Mouse (Mus musculus): Measurements from ENCODE around the gene S100a2.

The S100a2 gene

GRCm38 (mm10) chr3:90595556-90595955 is 5.5 kb downstream of the S100a2 start:
- CTCF ChIA-PET: no interaction called here

- CTCF ChIA-PET: no interaction called here
These were observed 6.8 kb downstream of the S100a2 start for GRCm38 (mm10) chr3:90596810-90597209.

- CTCF ChIA-PET: no interaction called here
These were observed 7.7 kb downstream of the S100a2 start for GRCm38 (mm10) chr3:90597736-90598135.

GRCm38 (mm10) chr3:90598212-90598611 is 8.2 kb downstream of the S100a2 start:
- CTCF ChIA-PET: no interaction called here

- CTCF ChIA-PET: no interaction called here
These were observed 9.4 kb downstream of the S100a2 start for GRCm38 (mm10) chr3:90599401-90599800.

- CTCF ChIA-PET: interaction anchor here (0.7 kb wide), 1 partner anchor 12 kb away, joined by 4 read pairs; no protein-coding TSS in a partner anchor
These were observed 10.0 kb downstream of the S100a2 start for GRCm38 (mm10) chr3:90600036-90600435.

GRCm38 (mm10) chr3:90600458-90601195 is 10.6 kb downstream of the S100a2 start:
- CTCF ChIA-PET: interaction anchor here (0.7 kb wide), 1 partner anchor 11 kb away, joined by 4 read pairs; no protein-coding TSS in a partner anchor

GRCm38 (mm10) chr3:90601486-90602110 is 11.6 kb downstream of the S100a2 start, which contains the start of gene Gm42674:
Gene Gm42674 (plus strand): TSS chr3:90601904.
- CTCF ChIA-PET: interaction anchor here (0.6 kb wide), 1 partner anchor 51 kb away, joined by 4 read pairs; no protein-coding TSS in a partner anchor

- CTCF ChIA-PET: interaction anchor here (0.6 kb wide), 2 partner anchors 13 to 22 kb away, joined by 3 to 5 read pairs; no protein-coding TSS in a partner anchor
These were observed 13.6 kb downstream of the S100a2 start, which contains the start of gene S100a4 for GRCm38 (mm10) chr3:90603623-90604022. Gene S100a4 (plus strand): TSS chr3:90603771.

GRCm38 (mm10) chr3:90604416-90604815 is 14.4 kb downstream of the S100a2 start:
- CTCF ChIA-PET: interaction anchor here (0.6 kb wide), 2 partner anchors 12 to 23 kb away, joined by 3 to 5 read pairs; no protein-coding TSS in a partner anchor

- CTCF ChIA-PET: no interaction called here
These were observed 15.0 kb downstream of the S100a2 start for GRCm38 (mm10) chr3:90605049-90605448.

- CTCF ChIA-PET: interaction anchor here (0.6 kb wide), 1 partner anchor 15 kb away, joined by 26 read pairs; no protein-coding TSS in a partner anchor
These were observed 15.7 kb downstream of the S100a2 start for GRCm38 (mm10) chr3:90605736-90606135.

- CTCF ChIA-PET: interaction anchor here (0.6 kb wide), 1 partner anchor 15 kb away, joined by 26 read pairs; no protein-coding TSS in a partner anchor
These were observed 16.1 kb downstream of the S100a2 start for GRCm38 (mm10) chr3:90606185-90606584.

GRCm38 (mm10) chr3:90607361-90607760 is 17.3 kb downstream of the S100a2 start:
- CTCF ChIA-PET: interaction anchor here (0.6 kb wide), 1 partner anchor 19 kb away, joined by 3 read pairs; no protein-coding TSS in a partner anchor

GRCm38 (mm10) chr3:90608223-90608622 is 18.2 kb downstream of the S100a2 start, which contains the start of gene S100a5:
Gene S100a5 (plus strand): TSS chr3:90608523.
- CTCF ChIA-PET: interaction anchor here (0.6 kb wide), 1 partner anchor 10 kb away, joined by 3 read pairs; no protein-coding TSS in a partner anchor

- CTCF ChIA-PET: interaction anchor here (0.6 to 1.1 kb wide), 3 partner anchors 10 to 202 kb away, joined by 3 to 5 read pairs (median 3); no protein-coding TSS in a partner anchor
These were observed 19.1 kb downstream of the S100a2 start for GRCm38 (mm10) chr3:90609102-90609501.

GRCm38 (mm10) chr3:90611494-90611893 is 21.4 kb downstream of the S100a2 start:
- CTCF ChIA-PET: interaction anchor here (0.9 to 1.4 kb wide), 2 partner anchors 11 to 25 kb away, joined by 4 to 8 read pairs; no protein-coding TSS in a partner anchor

- CTCF ChIA-PET: interaction anchor here (0.6 to 1.4 kb wide), 4 partner anchors 12 to 217 kb away, joined by 3 to 18 read pairs (median 6); no protein-coding TSS in a partner anchor
These were observed 22.0 kb downstream of the S100a2 start for GRCm38 (mm10) chr3:90612061-90612460.

GRCm38 (mm10) chr3:90612728-90613291 is 22.8 kb downstream of the S100a2 start, which contains the start of gene S100a6:
Gene S100a6 (plus strand): TSS chr3:90612882.
- CTCF ChIA-PET: interaction anchor here (0.6 to 1.4 kb wide), 4 partner anchors 12 to 218 kb away, joined by 3 to 18 read pairs (median 6); no protein-coding TSS in a partner anchor

GRCm38 (mm10) chr3:90613461-90614147 is 23.6 kb downstream of the S100a2 start:
- CTCF ChIA-PET: interaction anchor here (0.9 to 3.8 kb wide), 2 partner anchors 10 to 27 kb away, joined by 4 to 20 read pairs; no protein-coding TSS in a partner anchor

GRCm38 (mm10) chr3:90614148-90614530 is 24.1 kb downstream of the S100a2 start:
- CTCF ChIA-PET: interaction anchor here (0.9 to 3.8 kb wide), 3 partner anchors 9 to 32 kb away, joined by 4 to 20 read pairs (median 8); no protein-coding TSS in a partner anchor
